Mouse (Mus musculus) hindbrain, embryonic 11.5 days (tissue): ENCODE results near the gene Gm28308. TPM values are rescaled to one million over a fixed set of nuclear protein-coding genes. Genes with fewer than 3 reads are reported as not detected.

Experiments used
- ATAC-seq: fragments of 200-750 bp; cut with Nextera tagmentation; 2 replicates; pipeline ENCODE4 v1.8.0; 2017; ENCODE audit warnings: mild to moderate bottlenecking, moderate TSS enrichment, moderate library complexity; ENCODE audit not compliant: low FRiP score
- DNase-seq: peaks from one replicate; pipeline ENCODE4 v3.0.0-alpha.2; 2015; ENCODE audit warnings: low spot score
- H3K27ac ChIP-seq: fragments of 300-500 bp; sonication (generic); 2 replicates; pipeline ENCODE4 v1.5.1; 2014; ENCODE audit warnings: mild to moderate bottlenecking, low read depth, low read length
- H3K27me3 ChIP-seq: fragments of 300-500 bp; sonication (generic); 2 replicates; pipeline ENCODE4 v1.6.1; 2014; ENCODE audit warnings: mild to moderate bottlenecking, low read length, moderate library complexity, mixed read lengths; ENCODE audit not compliant: control insufficient read depth, insufficient read depth
- H3K36me3 ChIP-seq: fragments of 300-500 bp; sonication (generic); 2 replicates; pipeline ENCODE4 v1.6.1; 2014; ENCODE audit warnings: mild to moderate bottlenecking, low read length, moderate library complexity, mixed read lengths; ENCODE audit not compliant: control insufficient read depth, insufficient read depth
- H3K4me1 ChIP-seq: fragments of 300-500 bp; sonication (generic); replicated peaks from 2 replicates; pipeline ENCODE4 v1.6.1; 2014; ENCODE audit warnings: low read length, mixed read lengths; ENCODE audit not compliant: control insufficient read depth, insufficient read depth
- H3K4me2 ChIP-seq: fragments of 300-500 bp; sonication (generic); replicated peaks from 2 replicates; pipeline ENCODE4 v1.6.1; 2014; ENCODE audit warnings: mild to moderate bottlenecking, low read depth, low read length
- H3K4me3 ChIP-seq: fragments of 300-500 bp; sonication (generic); 2 replicates; pipeline ENCODE4 v1.5.1; 2014; ENCODE audit warnings: low read depth, low read length
- H3K9ac ChIP-seq: fragments of 300-500 bp; sonication (generic); 2 replicates; pipeline ENCODE4 v1.6.1; 2014; ENCODE audit warnings: low read depth, low read length
- H3K9me3 ChIP-seq: fragments of 300-500 bp; sonication (generic); 2 replicates; pipeline ENCODE4 v1.6.1; 2016; ENCODE audit warnings: low read length; ENCODE audit not compliant: control insufficient read depth
- WGBS: fragments of 180-500 bp; shearing (Covaris S2); extraction: QIAGEN DNeasy Blood & Tissue Kit; methylation state at CpG from one replicate; pipeline ENCODE4 v1.1.7; 2014; 5-methylcytosine and 5-hydroxymethylcytosine counted together
- polyA plus RNA-seq: library from polyadenylated mRNA; unstranded; fragments of >200 nt; fragmentation: Nextera tagmentation; extraction: Ambion mirVana; gene quantifications from 2 replicates; pipeline ENCODE4 v1.2.1, GENCODE M21; 2014

Gene Gm28308
- polyA plus RNA-seq, 1 experiment from 2014 or later: not detected

DNA sequence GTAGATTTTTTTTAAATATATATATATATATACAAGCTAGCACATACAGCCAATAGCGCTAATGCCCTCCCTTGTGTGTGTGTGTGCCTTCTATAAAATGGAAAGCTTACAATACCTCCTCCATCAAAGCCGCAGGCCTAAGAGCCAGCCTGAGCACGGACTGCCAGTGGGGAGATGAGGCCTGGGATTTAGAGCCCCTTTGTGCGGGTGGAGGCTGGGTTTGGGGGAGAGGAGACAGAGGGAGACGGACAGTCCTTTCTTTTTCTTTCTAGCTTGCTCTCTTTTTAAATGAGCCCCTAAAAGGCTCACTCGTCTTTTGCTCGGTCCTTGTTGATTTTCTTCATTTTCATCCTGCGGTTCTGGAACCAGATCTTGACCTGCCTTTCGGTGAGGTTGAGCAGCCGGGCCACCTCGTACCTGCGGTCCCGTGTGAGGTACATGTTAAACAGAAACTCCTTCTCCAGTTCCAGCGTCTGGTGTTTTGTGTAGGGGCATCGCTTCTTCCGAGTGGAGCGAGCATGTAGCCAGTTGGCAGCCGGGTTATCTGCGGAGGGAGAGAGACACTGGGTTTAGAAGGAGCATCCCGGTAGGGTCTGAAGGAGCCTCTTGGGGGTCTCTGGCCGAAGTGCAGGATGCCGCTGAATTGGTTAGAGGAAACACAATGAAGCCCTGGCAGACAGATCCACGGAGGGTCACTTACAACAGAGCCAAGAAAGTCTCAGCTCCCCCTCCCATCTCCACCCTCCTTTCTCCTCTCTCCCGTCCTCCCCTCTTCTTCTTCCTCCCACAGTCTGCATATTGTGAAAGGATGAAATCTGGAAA, 11.0 kb upstream of the Gm28308 start:
- no peak overlapping the region for H3K4me3 ChIP-seq
- H3K4me2 ChIP-seq: no peak overlapping the region
- ATAC-seq: no peak
- H3K36me3 ChIP-seq: no peaks in the 10 kb centered on the region
- peak; percentile 70 for DNase-seq
- H3K9me3 ChIP-seq: no peaks in the 10 kb centered on the region
- H3K27ac ChIP-seq: no peak overlapping the region
- under 1% methylated on average over 24 of the region's 24 CpGs for WGBS
- H3K27me3 ChIP-seq: peaks cover 94% of the 10 kb centered on the region
- peaks cover 3% of the 10 kb centered on the region; the same call in 1 of the 2 replicates for H3K4me1 ChIP-seq
- no peak overlapping the region for H3K9ac ChIP-seq

DNA sequence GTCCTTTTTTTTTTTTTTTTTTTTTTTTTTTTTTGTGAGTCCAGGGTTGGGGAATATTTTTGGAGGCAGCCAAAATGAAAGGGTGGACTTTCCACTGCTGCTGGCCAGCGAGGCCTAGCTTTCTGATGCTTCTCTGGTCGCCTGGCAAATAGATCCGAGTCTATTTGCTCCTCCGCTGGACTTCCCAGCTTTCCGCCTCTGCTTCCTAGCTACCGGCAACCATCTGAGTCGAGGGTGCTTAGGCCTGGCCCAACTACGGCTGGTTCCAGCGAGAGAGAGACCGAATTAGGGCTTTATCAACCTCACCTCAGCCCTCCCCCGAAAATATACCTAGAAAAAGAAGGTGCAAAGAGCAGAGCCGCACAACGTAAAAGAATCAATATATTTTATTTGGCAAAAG, 9.6 kb upstream of the Gm28308 start:
- whole genome bisulfite sequencing: 13% methylated on average over 13 of the region's 13 CpGs
- peak; percentile 57 for DNase-seq
- peaks cover 97% of the 10 kb centered on the region for H3K27me3 ChIP-seq
- H3K4me2 ChIP-seq: no peak overlapping the region
- H3K27ac ChIP-seq: no peak overlapping the region
- ATAC-seq: no peak
- H3K9ac ChIP-seq: no peak overlapping the region
- H3K4me1 ChIP-seq: peaks cover 3% of the 10 kb centered on the region; the same call in 1 of the 2 replicates
- no peak overlapping the region for H3K4me3 ChIP-seq
- no peaks in the 10 kb centered on the region for H3K36me3 ChIP-seq
- H3K9me3 ChIP-seq: no peaks in the 10 kb centered on the region

DNA sequence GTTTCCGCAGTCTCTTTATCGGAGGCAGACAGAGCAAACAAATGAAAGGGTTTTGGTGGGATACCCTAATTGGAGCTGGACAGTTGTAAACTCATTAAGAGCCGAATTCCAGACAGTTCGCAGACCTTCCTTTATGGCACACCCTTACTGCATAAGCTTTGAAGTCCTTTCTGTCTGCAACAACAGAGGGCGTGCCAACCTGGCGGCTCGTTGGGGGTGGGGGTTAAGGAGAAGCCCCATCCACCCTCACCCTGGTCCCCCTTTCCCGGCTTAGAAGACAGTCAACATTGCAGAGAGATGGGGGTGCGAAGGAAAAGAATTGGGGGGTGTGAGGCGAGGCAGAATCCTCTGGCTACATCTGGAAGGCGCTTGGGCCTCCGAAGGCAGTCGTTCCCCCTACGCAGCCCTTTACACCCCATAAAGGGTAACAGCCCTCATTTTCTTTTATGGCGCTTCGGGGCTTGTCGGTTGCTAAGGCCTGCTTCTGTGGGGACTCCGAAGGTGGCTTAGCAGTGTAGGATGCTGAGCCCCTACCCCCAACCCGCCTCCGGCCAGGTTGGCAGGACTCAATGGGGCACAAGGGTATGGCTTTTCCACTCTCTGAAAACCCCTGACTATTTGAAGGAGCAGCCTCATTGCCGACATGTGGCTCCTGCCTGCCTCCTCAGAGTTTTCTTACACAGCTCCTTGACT, 9.0 kb upstream of the Gm28308 start:
- DNase-seq (peak; percentile 61), ATAC-seq (no peak)
- no peaks in the 10 kb centered on the region for H3K36me3 ChIP-seq
- no peak overlapping the region for H3K9ac ChIP-seq
- H3K4me1 ChIP-seq: peaks cover 7% of the 10 kb centered on the region; the same call in 1 of the 2 replicates
- H3K27ac ChIP-seq: no peak overlapping the region
- no peak overlapping the region for H3K4me2 ChIP-seq
- H3K9me3 ChIP-seq: no peaks in the 10 kb centered on the region
- 3% methylated on average over 21 of the region's 21 CpGs for WGBS
- H3K27me3 ChIP-seq: peaks cover 97% of the 10 kb centered on the region
- peak overlapping the region; percentile 38; the same call in 1 of the 2 replicates for H3K4me3 ChIP-seq

DNA sequence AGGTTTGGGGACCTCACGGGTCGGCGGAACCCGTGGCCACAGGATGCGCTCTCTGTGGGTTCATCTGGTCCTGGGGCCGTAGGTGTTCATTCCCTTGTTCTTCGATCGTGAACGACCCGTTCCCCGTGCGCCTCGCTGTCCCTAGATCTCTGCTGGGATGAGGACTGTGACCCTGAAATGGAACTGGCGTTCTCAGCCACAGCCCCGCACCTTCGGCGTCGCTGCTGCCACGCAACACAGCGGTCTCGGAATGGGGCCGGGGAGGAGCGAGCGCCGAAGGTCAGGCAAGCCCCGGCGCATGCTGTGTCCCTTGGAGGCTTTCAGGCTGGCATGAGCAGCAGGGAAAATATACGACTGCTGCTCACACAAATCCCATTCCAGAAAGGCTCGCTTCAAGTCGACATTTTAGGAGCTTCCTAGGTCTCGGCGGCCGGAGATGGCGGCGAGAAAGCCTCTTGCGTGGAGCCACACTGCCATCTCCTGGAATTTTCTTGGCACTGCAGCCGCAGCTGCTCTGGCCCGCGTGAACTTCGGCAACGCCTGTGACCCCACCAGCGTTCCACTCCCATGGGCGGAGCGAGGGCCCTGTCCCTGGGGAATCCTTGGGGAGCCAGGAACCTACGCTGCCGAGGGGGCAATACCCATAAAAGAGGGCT, 8.3 kb upstream of the Gm28308 start, which contains the start of gene Hoxa7:
Gene Hoxa7 (minus strand): TSS at position 518 of the 656 bp plus-strand sequence.
- H3K27me3 ChIP-seq: peaks cover 97% of the 10 kb centered on the region
- no peaks in the 10 kb centered on the region for H3K9me3 ChIP-seq
- no peaks in the 10 kb centered on the region for H3K36me3 ChIP-seq
- WGBS: under 1% methylated on average over 46 of the region's 46 CpGs
- no peak within 1 kb of the TSS for H3K27ac ChIP-seq
- DNase-seq (peak; percentile 71), ATAC-seq (peak; percentile 61)
- peak within 1 kb of the TSS; percentile 38 for H3K4me3 ChIP-seq
- peak within 1 kb of the TSS; percentile 47 for H3K9ac ChIP-seq
- peak within 1 kb of the TSS; percentile 87 for H3K4me2 ChIP-seq
- H3K4me1 ChIP-seq: peaks cover 8% of the 10 kb centered on the region; the same call in 1 of the 2 replicates

DNA sequence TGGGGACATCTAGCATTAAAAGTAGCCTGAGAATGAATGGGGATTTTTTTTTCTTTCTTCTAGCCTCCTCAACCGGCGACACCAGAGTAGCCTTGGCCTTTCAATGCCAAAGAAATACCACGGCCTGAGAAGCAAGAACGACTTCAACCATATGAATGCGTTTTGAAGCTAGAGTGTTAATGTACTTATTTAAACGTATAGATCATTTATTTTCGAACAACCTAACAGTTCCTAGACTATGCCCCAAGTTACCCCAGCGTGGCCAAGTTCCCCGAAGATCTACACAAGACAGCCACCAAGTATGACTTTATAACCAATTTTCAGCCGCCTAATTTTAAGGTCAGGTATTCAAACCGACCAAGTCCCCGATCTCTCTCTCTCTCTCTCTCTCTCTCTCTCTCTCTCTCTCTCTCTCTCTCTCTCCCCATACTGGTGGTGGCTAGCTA, 7.7 kb upstream of the Gm28308 start:
- peak; percentile 67 for DNase-seq
- ATAC-seq: no peak
- H3K4me2 ChIP-seq: no peak overlapping the region; the same call in 1 of the 2 replicates
- no peaks in the 10 kb centered on the region for H3K36me3 ChIP-seq
- no peak overlapping the region for H3K27ac ChIP-seq
- H3K4me3 ChIP-seq: peak overlapping the region; percentile 38
- H3K27me3 ChIP-seq: peaks cover 97% of the 10 kb centered on the region
- peaks cover 8% of the 10 kb centered on the region; the same call in 1 of the 2 replicates for H3K4me1 ChIP-seq
- no peak overlapping the region for H3K9ac ChIP-seq
- WGBS: 9% methylated on average over 12 of the region's 12 CpGs
- H3K9me3 ChIP-seq: no peaks in the 10 kb centered on the region

DNA sequence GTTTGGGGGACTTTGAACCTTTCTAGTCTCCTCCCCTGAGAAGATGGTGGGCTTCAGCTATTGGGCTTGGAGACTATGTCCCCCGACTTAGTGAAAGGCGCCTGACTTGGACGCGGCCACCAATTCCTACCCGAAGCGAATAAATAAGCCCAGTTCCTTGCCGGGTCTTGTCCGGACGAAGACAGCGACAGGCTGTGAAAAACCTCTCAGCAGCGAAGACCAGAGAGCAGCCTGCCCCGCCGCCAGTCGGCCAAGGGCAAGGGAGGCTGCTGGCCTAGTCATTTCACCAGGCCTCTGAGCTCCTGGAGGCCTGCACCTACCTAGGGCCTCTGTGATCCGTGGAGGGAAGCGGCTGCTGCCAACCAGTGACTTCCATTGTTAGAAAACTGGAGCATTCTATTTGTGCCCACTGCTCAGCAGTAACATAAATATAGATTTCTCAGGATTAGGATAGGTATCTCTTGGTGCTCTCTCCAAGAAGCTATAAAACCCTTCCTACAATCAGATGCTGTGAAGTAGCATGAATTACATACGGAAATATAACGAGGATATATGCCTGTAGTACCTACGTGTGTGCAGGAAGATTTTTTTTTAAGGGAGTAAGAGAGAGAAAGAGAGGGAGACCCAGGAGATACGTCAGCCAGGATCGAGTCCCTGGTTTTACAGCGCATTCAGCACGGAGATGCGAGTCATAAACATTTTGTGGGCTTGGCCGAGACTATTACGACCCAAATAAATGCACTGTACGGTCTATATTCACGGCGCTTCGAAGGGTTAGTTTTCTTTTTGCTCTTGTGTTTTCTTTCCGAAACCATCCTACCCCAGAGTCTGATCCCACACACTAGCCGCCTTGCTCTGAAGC, 7.1 kb upstream of the Gm28308 start:
- peak; percentile 68 for DNase-seq
- no peak for ATAC-seq
- H3K4me2 ChIP-seq: no peak overlapping the region
- no peaks in the 10 kb centered on the region for H3K9me3 ChIP-seq
- H3K9ac ChIP-seq: no peak overlapping the region
- H3K4me1 ChIP-seq: peaks cover 8% of the 10 kb centered on the region; the same call in 1 of the 2 replicates
- H3K27ac ChIP-seq: no peak overlapping the region
- H3K27me3 ChIP-seq: peaks cover 97% of the 10 kb centered on the region
- 11% methylated on average over 32 of the region's 32 CpGs for WGBS
- no peaks in the 10 kb centered on the region for H3K36me3 ChIP-seq
- no peak overlapping the region for H3K4me3 ChIP-seq

DNA sequence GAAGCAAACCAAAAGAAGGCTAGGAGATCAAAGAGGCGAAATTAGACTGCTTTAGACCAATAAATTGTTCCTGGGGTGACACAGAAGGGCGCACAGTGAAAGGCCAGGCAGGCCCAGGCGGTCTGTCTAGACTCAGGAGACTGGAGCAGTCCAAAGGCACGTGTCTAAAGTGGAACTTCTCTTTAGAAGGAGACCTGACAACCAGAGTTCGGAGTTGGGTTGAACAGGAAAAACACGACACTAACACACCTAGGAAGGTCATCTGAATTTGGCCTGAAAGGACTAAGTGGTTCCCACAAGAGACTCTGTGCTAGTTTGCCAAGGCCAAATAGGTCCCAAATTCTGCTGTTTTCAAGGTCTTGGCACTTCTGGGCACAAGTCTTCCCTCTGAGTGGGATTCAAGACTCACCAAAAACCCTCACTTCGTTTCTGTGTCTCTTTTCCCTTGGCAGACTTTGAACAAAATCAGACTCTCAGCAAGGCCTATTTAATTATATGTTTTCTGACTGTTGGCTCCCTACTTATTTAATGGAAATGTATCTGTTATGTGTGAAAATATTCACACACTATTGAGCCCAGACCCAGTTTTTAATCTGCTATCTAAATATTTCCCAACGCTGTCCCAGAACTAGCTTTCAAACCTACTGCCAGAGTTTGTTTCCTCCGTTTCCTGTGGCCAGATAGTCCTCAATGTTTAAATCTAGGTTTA, 6.2 kb upstream of the Gm28308 start:
- Histone ChIP-seq H3K4me1 (peaks cover 8% of the 10 kb centered on the region; the same call in 1 of the 2 replicates), H3K9me3 (no peaks in the 10 kb centered on the region), H3K27ac (no peak overlapping the region), H3K9ac (no peak overlapping the region), H3K27me3 (peaks cover 97% of the 10 kb centered on the region), H3K4me3 (no peak overlapping the region), H3K36me3 (no peaks in the 10 kb centered on the region), H3K4me2 (no peak overlapping the region)
- DNase-seq: peak; percentile 71
- 21% methylated on average over 9 of the region's 9 CpGs for WGBS
- ATAC-seq: no peak
